Mouse (Mus musculus) heart, adult 2 months (tissue): ENCODE results near the gene Dnajc28.

Experiments
- CTCF ChIP-seq: fragments of 200-600 bp; IDR thresholded peaks from 2 replicates; pipeline ENCODE4 v1.8.1; 2022; ENCODE audit warnings: antibody characterized with exemption, mild to moderate bottlenecking, moderate library complexity
- EP300 ChIP-seq: fragments of 200-500 bp; IDR thresholded peaks from 2 replicates; pipeline ENCODE4 v1.6.1; 2011; ENCODE audit warnings: low read depth, low read length, control low read depth; ENCODE audit not compliant: insufficient read depth
- POLR2A ChIP-seq: fragments of 200-500 bp; IDR thresholded peaks from 2 replicates; pipeline ENCODE4 v1.6.1; 2011; ENCODE audit warnings: mild to moderate bottlenecking, low read depth, low read length, control low read depth; ENCODE audit not compliant: insufficient read depth

- TF ChIP-seq EP300 (no peak), CTCF (no peak), POLR2A (no peak)
Measured at GRCm38 (mm10) chr16:91605156-91605555, 13.7 kb downstream of the Dnajc28 start.
